Mouse (Mus musculus): ENCODE data around the gene Speer4e.
"Not testable (repeated sequence)": the region's sequence is repeated elsewhere in the genome, so short reads cannot be mapped to it uniquely, and the experiment has no call there.

Gene Speer4e

DNA sequence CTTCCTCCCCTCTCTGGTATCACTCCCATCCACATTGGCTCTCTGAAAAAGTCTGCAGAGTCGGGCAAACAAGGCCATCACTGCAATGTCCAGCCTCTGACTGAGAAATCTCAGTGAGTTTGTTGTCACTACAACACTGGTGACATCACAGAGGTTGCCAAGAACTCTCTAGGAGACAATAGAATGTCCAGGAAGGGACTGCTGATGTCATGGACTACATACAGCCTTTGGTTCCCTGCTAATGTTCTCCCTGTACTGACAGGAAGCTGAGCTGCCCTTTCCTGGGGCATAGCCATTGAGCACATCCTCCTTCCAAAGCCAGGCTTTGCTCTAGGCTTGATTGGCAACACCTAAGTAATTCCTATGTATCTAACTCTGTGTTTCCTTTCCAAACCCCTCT is at the start of gene Speer4e:
Gene Speer4e (minus strand): TSS at position 101 of the 400 bp plus-strand sequence.
- DNase-seq = not testable (repeated sequence)

- DNase-seq = not testable (repeated sequence)
These were observed 48.6 kb upstream of the Speer4e start for GRCm38 (mm10) chr5:14986649-14987387.

- DNase-seq = not testable (repeated sequence)
These were observed 40.6 kb upstream of the Speer4e start, which contains the start of gene Gm10354 for GRCm38 (mm10) chr5:14978835-14979234. TSS of gene Gm10354 (minus strand) at chr5:14978935.

DNA sequence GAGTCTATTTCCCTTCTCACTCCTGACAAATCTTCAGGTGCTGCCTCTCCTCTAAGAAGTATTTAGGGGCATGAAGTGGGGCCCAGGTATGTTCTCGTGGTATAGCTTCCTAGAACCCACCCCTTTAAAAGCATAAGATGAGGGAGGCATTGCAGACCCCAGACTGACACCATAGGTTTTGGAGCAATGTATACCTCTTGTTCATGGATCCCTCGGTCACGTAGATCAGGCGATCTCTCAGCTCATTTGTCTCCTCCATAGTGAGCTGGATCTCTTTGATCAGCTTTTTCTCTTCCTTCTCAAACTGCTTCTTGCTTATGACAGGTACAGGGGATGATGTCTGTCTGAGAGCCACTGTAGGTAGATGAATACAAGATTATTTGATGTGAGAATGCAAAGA is 39.1 kb upstream of the Speer4e start:
- DNase-seq = not testable (repeated sequence)

DNA sequence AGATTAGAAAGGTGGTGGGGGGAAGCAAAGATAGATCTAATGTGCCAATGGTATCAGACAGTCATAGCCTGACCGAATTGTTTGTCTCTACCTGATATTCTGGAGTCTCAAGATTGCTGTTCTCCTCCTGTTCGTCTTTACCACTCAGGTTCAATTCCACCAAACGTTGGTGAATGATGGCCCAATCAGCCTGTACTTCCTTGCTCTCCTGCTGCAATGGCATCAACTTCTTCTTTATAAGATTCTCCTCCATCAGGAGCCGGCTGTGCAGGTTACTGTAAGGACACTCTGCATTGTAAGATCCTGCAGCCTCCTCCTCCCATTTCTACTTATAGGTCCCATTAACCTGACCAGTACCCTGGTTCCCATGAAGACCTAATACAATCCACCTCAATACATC is 37.1 kb upstream of the Speer4e start:
- not testable (repeated sequence) for DNase-seq

DNA sequence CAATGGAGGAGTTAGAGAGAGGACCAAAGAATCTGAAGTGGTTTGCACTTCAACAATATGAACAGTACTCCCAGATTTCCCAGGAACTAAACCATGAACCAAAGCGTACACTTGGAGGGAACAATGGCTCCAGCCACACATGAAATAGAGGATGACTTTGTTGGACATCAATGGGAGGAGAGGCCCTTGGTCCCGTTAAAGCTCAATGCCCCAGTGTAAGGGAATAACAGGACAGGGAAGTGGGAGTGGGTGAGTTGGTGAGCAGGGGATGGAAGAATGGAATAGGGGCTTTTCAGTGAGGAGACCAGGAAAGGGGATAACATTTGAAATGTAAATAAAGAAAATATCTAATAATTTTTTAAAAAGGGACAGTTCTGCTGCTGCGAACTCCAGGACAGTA is 34.6 kb upstream of the Speer4e start:
- not testable (repeated sequence) for DNase-seq

GRCm38 (mm10) chr5:14963821-14964220 is 25.6 kb upstream of the Speer4e start:
- DNase-seq = not testable (repeated sequence)

DNA sequence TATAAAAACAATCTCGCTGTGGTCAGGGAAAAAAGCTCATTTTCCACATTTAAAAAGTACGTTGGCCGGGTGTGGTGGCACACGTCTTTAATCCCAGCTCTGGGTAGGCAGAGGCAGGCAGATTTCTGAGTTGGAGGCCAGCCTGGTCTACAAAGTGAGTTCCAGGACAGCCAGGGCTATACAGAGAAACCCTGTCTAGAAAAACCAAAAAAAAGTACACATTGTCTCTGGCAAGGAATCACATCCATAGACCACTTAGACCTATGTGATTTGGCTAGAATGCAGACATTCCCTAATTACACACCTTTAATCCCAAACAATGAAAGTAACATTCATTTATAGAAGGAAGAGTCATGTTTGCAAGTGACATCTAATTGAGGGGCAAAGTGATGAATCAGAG is 23.3 kb upstream of the Speer4e start:
- not testable (repeated sequence) for DNase-seq

DNA sequence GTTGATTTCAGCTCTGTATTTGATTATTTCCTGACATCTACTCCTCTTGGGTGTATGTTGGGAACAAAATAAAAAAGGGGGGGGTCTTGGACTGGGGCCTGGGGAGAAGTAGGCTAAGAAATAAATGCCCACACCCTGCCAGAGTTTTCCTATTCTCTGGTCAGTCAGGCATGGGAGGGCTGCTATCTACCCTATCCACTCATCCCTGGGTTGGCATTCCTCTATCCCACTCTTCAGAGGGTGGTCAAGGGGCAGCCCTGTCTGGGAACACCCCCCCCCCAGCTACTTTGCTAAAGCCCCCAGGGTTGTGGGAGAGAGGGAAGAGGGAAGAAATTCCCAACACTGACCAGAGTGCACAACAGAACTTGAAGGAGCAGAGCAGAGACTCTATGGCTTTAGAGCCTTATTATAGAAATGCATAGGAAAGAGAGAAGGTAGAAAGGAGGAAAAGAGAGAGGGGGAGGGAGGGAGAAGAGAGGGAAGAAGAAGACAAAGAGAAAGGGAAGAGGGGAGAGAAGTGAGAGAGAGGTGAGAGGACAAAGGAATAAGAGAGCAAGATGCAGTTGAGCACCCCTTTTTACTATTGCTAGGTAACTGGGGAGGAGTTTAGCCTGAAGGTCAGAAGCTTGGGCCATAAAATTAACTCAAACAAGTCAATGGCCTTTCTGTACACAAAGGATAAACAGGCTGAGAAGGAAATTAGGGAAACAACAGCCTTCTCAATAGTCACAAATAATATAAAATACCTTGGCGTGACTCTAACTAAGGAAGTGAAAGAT is 17.9 kb upstream of the Speer4e start:
- DNase-seq = not testable (repeated sequence)

- not testable (repeated sequence) for DNase-seq
These were observed 15.4 kb upstream of the Speer4e start for GRCm38 (mm10) chr5:14953587-14953986.

DNA sequence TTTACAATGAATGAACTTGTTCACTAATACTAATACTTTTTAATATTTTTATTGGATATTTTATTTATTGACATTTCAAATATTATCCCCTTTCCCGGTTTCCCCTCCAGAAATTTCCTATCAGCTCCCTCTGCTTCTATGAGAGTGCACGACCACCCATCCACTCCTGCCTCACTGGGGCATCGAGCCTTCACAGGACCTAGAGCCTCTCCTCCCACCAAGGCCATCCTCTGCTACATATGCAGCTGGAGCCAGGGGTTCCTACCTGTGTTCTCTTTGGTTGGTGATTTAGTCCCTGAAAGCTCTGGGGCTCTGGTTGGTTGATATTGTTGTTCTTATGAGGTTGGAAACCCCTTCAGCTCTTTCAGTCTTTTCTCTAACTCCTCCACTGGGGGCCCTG is 14.5 kb upstream of the Speer4e start:
- DNase-seq = not testable (repeated sequence)

- DNase-seq = not testable (repeated sequence)
These were observed 13.6 kb upstream of the Speer4e start for GRCm38 (mm10) chr5:14951822-14952221.

GRCm38 (mm10) chr5:14947482-14948198 is 9.4 kb upstream of the Speer4e start:
- peak; percentile 58 for DNase-seq

DNA sequence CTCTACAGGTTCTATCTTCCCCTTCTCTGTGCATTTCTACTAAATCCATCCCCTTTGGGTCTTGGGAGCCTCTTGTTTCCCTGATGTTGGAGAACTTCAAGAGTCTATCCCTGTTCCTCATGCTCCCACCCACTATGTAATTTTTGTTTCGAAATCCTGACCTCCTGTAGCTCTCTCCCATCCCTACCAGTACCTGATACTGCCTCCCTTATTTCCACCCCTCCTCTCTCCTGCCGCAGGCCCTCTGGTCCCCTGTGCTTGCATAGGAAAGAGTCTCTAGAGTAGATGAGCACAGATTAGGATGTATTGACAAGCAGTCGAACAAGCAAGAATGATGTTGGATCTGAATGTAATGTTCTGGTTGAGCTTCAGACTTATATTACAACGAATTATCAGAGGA is 7.3 kb upstream of the Speer4e start:
- DNase-seq = not testable (repeated sequence)

DNA sequence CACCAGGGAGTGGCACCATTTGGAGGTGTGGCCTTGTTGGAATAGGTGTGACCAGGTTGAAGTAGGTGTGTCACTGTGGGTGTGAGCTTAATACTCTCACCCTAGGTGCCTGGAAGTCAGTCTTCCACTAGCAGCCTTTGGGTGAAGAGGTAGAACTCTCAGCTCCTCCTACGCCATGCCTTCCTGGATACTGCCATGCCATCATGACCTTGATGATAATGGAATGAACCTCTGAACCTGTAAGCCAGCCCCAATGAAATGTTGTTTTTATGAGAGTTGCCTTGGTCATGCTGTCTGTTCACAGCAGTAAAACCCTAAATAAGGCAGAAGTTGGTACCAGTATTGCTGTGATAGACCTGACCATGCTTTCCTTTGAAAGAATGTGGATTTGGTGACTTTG is 2.8 kb upstream of the Speer4e start:
- not testable (repeated sequence) for DNase-seq

DNA sequence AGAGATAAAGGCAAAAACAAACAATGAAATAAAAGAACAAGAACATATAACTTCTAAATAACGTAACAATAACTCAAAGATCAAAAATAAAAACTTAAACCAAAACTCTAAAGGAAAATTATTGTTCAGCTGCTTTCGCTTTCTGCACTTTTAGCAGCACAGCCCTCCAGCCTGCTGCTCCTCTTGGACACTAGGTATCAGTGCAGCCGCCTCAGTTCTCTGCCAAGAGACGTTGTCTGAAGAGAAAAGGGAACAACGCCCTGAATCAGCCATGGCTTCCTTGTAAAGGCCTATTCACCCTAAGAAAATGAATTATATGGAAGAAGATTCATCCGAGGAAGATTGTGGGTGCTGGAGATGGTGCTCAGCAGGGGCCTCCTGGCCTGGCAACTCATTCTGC is 4.5 kb downstream of the Speer4e start:
- DNase-seq = not testable (repeated sequence)

DNA sequence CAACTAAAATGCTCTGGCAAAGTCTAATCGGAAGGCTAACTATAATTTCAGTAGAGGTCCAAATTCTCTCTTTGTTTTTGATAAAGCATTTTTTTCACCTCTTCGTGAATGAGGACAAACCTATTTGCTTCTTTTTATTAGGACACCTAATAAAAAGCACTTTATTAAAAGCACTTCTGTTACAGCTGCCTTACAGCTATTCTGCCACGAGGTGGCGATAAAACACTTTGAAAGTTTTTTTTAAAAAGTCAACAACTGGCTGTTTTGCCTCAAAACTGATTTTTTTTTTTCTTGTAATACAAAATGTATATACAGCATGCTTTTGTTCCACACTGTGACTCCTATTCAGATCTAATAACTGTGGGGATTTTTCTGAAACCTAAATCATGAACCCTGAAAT is 11.2 kb downstream of the Speer4e start:
- DNase-seq = not testable (repeated sequence)

DNA sequence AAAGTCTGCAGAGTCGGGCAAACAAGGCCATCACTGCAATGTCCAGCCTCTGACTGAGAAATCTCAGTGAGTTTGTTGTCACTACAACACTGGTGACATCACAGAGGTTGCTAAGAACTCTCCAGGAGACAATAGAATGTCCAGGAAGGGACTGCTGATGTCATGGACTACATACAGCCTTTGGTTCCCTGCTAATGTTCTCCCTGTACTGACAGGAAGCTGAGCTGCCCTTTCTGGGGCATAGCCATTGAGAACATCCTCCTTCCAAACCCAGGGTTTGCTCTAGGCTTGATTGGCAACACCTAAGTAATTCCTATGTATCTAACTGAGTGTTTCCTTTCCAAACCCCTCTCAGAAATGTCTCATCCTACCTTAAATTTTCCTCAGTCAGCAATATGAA is 23.4 kb downstream of the Speer4e start, which contains the start of gene Gm9758:
Gene Gm9758 (minus strand): TSS at position 101 of the 400 bp plus-strand sequence.
- not testable (repeated sequence) for DNase-seq

DNA sequence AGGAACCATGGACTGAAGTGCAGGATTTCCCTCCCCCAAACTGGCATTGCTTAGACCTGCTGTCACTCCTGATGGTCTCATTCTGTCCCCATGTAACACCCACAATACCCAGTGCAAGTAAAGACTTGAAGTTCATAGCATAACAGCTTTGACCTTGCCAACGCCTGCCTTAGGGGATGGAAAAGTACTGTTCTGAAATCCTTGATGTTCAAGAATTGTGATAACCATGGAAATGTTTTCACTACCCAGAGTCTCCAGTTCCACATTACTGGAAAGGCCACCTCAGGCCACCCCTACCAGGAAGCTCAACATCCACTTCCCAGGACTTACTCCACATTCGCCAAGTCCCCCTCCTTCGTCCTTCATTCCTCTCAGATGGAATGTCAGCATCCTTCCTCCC is 23.9 kb downstream of the Speer4e start:
- DNase-seq = peak; percentile 60

- not testable (repeated sequence) for DNase-seq
These were observed 34.7 kb downstream of the Speer4e start for GRCm38 (mm10) chr5:14903539-14903938.

DNA sequence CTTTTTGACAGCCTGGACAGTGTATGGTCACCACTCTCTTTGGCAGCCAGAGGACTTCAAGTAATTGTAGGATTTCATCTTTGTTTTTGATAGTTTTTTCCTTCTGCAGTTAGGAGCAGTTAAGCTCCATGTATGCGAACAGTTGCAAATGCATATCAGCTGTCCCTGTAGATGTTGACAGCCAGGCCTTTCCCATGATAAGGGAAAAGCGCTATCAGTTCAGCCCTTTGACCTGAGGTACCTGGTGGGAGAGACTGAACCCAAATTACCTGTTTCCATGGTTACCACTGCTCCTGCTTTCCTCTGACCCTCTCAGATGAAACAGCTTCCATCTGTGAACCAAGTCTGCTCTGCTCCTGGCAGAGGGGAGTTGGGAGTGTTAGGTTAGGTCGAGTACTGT is 46.0 kb downstream of the Speer4e start:
- no peak for DNase-seq

- DNase-seq = not testable (repeated sequence)
These were observed 52.9 kb downstream of the Speer4e start for GRCm38 (mm10) chr5:14885291-14885690.

Data from kidney, adult 9 months (tissue).